Mouse (Mus musculus) liver, embryonic 16.5 days (tissue): ENCODE results near the gene Nlgn2. TPM values are rescaled to one million over a fixed set of nuclear protein-coding genes. Genes with fewer than 3 reads are reported as not detected.
A peak's percentile ranks its signal among the peaks of the same experiment; 100 is the strongest.

Experiments
- ATAC-seq: fragments of 200-750 bp; cut with Nextera tagmentation; 2 replicates; pipeline ENCODE4 v1.8.0; 2017; ENCODE audit warnings: low read depth, mild to moderate bottlenecking, moderate number of reproducible peaks, moderate library complexity
- H3K27ac ChIP-seq: fragments of 300-500 bp; sonication (generic); 2 replicates; pipeline ENCODE4 v1.5.1; 2014; ENCODE audit warnings: mild to moderate bottlenecking, low read length
- H3K27me3 ChIP-seq: fragments of 300-500 bp; sonication (generic); 2 replicates; pipeline ENCODE4 v1.6.1; 2014; ENCODE audit warnings: low read depth, low read length, mixed read lengths; ENCODE audit not compliant: control insufficient read depth, insufficient read depth
- H3K36me3 ChIP-seq: fragments of 300-500 bp; sonication (generic); 2 replicates; pipeline ENCODE4 v1.6.1; 2014; ENCODE audit warnings: mild to moderate bottlenecking; ENCODE audit not compliant: control insufficient read depth, insufficient read depth
- H3K4me1 ChIP-seq: fragments of 300-500 bp; sonication (generic); 2 replicates; pipeline ENCODE4 v1.6.1; 2014; ENCODE audit warnings: low read depth, low read length, mixed read lengths; ENCODE audit not compliant: control insufficient read depth
- H3K4me2 ChIP-seq: fragments of 300-500 bp; sonication (generic); 2 replicates; pipeline ENCODE4 v1.6.1; 2014; ENCODE audit warnings: low read depth, low read length, mixed read lengths
- H3K4me3 ChIP-seq: fragments of 300-500 bp; sonication (generic); 2 replicates; pipeline ENCODE4 v1.5.1; 2014; ENCODE audit warnings: low read depth, mild to moderate bottlenecking, low read length
- H3K9ac ChIP-seq: fragments of 300-500 bp; sonication (generic); 2 replicates; pipeline ENCODE4 v1.6.1; 2014; ENCODE audit warnings: low read depth, low read length
- H3K9me3 ChIP-seq: fragments of 300-500 bp; sonication (generic); replicated peaks from 2 replicates; pipeline ENCODE4 v1.6.1; 2016; ENCODE audit warnings: low read length; ENCODE audit not compliant: control insufficient read depth
- WGBS: fragments of 180-500 bp; shearing (Covaris S2); extraction: QIAGEN DNeasy Blood & Tissue Kit; methylation state at CpG from one replicate; pipeline ENCODE4 v1.1.7; 2014; ENCODE audit not compliant: insufficient replicate concordance; 5-methylcytosine and 5-hydroxymethylcytosine counted together
- polyA plus RNA-seq: library from polyadenylated mRNA; unstranded; fragments of >200 nt; fragmentation: Nextera tagmentation; extraction: Ambion mirVana; gene quantifications from 2 replicates; pipeline ENCODE4 v1.2.1, GENCODE M21; 2015

Nlgn2 gene
- polyA plus RNA-seq, 1 experiment from 2014 or later, result 0.66 TPM

DNA sequence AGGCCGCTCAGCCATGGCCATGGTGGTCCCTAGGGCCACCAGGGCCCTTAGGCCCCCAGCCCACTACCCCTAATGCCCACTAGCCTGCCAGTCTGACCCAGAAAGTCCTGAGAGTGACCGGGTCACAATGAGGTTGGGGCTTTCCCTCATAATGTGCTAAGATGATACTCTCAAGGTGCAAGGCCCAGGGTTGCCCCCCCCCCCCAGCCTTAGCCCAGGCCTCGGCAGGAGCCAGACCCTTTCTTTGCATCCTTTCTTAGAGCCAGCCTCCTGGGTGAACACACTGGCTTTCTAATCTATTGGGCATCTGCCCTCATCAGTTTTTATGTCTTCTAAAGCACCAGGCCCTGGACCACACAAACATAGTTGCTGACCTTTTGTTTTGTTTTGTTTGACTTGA, 15.5 kb downstream of the Nlgn2 start, which contains the start of gene Spem1:
TSS of gene Spem1 (minus strand) at position 101 of the 400 bp plus-strand sequence.
- Histone ChIP-seq H3K9ac (no peak within 1 kb of the TSS), H3K9me3 (no peaks in the 10 kb centered on the region), H3K4me3 (no peak within 1 kb of the TSS), H3K27me3 (no peaks in the 10 kb centered on the region), H3K36me3 (no peaks in the 10 kb centered on the region), H3K4me2 (no peak within 1 kb of the TSS), H3K4me1 (no peaks in the 10 kb centered on the region), H3K27ac (no peak within 1 kb of the TSS)
- no peak for ATAC-seq
- 66% methylated on average over 3 of the region's 3 CpGs for WGBS

DNA sequence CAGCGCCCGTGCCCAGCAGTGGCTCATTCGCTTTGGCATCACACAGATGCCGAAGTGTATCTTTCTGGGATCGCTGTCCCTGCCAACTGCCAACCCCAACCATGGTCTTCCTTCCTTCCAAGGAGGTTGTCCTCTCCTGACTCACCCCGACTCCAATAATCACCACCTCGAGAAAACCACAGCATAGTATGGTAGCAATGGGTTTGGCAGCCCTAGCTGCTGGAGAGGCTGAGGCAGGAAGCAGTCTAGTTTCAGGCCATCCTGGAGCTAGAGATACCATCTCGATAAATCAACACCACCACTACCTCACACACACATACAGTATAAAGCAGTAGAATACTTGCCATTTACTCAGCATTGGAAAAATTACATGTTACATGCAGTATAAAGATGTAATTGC, 18.7 kb downstream of the Nlgn2 start:
- no peak overlapping the region for H3K9ac ChIP-seq
- H3K36me3 ChIP-seq, result no peaks in the 10 kb centered on the region
- H3K4me2 ChIP-seq, result no peak overlapping the region
- H3K27ac ChIP-seq, result no peak overlapping the region
- no peaks in the 10 kb centered on the region for H3K27me3 ChIP-seq
- H3K4me1 ChIP-seq, result no peaks in the 10 kb centered on the region
- H3K4me3 ChIP-seq, result no peak overlapping the region
- ATAC-seq, result no peak
- 56% methylated on average over 8 of the region's 8 CpGs for WGBS
- H3K9me3 ChIP-seq, result no peaks in the 10 kb centered on the region

DNA sequence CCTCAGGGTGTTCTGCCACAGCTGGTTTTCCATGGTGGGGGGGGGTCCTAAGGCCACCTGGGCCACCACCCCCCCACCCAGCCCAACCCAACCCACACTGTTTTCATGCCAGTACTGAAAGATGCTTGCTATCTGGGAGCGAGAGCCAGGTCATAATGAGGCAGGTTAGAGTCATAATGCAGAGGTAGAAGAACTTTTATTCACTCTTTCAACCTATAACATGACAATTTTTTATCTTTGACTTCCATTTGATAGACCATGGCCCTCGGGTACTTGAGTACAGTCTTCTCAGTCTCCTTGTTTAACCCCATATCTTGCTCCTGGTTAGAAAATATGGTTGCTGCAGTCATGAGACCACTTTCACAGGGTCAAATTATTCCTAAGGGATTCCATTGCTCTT, 19.2 kb downstream of the Nlgn2 start, which contains the start of gene Spem2:
TSS of gene Spem2 (minus strand) at position 101 of the 400 bp plus-strand sequence.
- H3K4me2 ChIP-seq, result no peak within 1 kb of the TSS
- WGBS, result 58% methylated on average over 2 of the region's 2 CpGs
- no peaks in the 10 kb centered on the region for H3K9me3 ChIP-seq
- no peak for ATAC-seq
- H3K4me1 ChIP-seq, result no peaks in the 10 kb centered on the region
- no peak within 1 kb of the TSS for H3K27ac ChIP-seq
- no peak within 1 kb of the TSS for H3K4me3 ChIP-seq
- no peak within 1 kb of the TSS for H3K9ac ChIP-seq
- H3K27me3 ChIP-seq, result no peaks in the 10 kb centered on the region
- no peaks in the 10 kb centered on the region for H3K36me3 ChIP-seq

DNA sequence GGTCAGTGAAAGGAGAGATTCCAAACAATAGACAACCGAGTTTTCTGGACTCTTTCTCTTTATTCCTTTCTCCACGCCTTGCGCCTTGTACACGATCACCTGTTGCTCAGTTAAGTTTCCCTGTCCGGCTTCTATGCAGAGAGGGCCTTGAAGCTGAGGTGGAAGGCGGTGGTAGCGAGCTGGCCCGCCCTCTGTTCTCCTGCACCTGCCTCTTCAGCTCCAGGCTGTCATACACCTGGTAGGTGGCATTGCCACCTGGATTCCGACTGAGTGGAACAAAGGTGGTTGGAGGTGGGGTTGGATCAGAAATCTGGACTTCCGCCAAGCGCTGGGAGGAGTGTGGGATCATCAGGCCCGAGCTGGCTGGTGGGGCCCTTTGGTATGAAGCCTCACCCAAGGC, 21.1 kb downstream of the Nlgn2 start:
- Histone ChIP-seq H3K4me1 (no peaks in the 10 kb centered on the region), H3K36me3 (no peaks in the 10 kb centered on the region), H3K27ac (no peak overlapping the region), H3K4me2 (no peak overlapping the region), H3K27me3 (no peaks in the 10 kb centered on the region), H3K9ac (no peak overlapping the region), H3K9me3 (no peaks in the 10 kb centered on the region), H3K4me3 (no peak overlapping the region)
- WGBS, result 80% methylated on average over 12 of the region's 12 CpGs
- ATAC-seq, result no peak

DNA sequence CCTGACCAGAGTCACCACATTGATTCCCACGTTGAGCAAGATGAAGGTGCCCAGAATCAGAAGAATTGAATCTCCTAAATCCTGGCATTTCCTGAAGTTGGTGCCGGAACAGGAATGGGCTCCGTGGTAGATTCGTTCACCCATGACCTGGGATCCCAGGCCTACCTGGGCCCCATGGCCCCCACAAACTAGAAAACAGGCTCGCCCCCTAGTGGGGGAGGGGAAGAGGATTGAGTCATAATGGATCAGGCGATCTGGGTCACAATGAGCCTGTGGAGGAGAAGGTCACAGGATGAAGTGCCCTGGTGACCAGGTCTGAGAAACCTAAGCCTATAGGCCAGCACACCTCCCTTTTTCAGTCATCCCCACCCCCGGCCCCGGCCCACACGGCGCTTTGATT, 22.4 kb downstream of the Nlgn2 start, which contains the start of gene Gm39566:
TSS of gene Gm39566 (minus strand) at position 144 of the 400 bp plus-strand sequence.
- Histone ChIP-seq H3K4me1 (no peaks in the 10 kb centered on the region), H3K27ac (no peak within 1 kb of the TSS), H3K4me2 (no peak within 1 kb of the TSS), H3K9ac (no peak within 1 kb of the TSS), H3K4me3 (no peak within 1 kb of the TSS), H3K36me3 (no peaks in the 10 kb centered on the region), H3K9me3 (no peaks in the 10 kb centered on the region), H3K27me3 (no peaks in the 10 kb centered on the region)
- no peak for ATAC-seq
- 53% methylated on average over 10 of the region's 10 CpGs for WGBS

DNA sequence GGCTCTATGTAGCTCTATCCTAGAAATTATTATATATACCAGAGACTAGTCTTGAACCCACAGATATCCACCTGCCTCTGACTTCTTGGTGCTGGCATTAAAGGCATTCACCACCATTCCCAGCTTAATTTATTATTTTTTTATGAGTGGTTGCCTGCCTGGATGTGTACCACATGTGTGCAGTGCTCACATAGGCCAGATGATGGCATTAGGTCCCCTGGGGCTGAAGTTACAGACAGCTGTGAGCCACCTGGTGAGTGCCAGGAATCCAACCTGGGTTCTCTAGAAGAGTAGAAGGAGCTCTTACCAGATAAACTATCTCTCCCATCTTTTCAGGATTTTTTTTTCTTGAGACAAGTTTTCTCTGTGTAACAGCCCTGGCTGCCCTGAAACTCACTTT, 27.3 kb downstream of the Nlgn2 start:
- no peaks in the 10 kb centered on the region; the same call in 1 of the 2 replicates for H3K4me1 ChIP-seq
- peaks cover 15% of the 10 kb centered on the region for H3K27me3 ChIP-seq
- H3K4me3 ChIP-seq, result no peak overlapping the region
- no peaks in the 10 kb centered on the region for H3K9me3 ChIP-seq
- H3K4me2 ChIP-seq, result no peak overlapping the region
- H3K27ac ChIP-seq, result no peak overlapping the region
- H3K9ac ChIP-seq, result no peak overlapping the region
- ATAC-seq, result no peak
- no peaks in the 10 kb centered on the region for H3K36me3 ChIP-seq

DNA sequence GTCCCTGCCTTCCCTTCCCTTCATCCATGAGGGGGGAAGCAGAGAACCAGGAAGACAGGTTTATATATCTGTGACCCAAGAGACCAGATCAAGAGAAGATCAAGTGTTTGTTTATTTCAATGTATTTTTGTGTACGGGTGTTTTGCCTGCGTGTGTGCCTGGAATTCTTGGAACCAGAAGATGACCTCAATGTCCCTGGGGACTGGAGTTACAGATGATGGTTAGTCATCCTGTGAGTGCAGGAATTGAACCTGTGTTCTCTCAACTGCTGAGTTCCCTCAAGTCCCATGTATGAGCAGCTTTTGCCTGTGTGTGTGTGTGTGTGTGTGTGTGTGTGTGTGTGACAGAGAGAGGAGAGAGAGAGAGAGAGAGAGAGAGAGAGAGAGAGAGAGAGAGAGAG, 29.9 kb downstream of the Nlgn2 start:
- Histone ChIP-seq H3K27ac (no peak overlapping the region), H3K9ac (no peak overlapping the region), H3K27me3 (peaks cover 41% of the 10 kb centered on the region), H3K4me1 (peaks cover 24% of the 10 kb centered on the region), H3K4me2 (no peak overlapping the region), H3K36me3 (no peaks in the 10 kb centered on the region), H3K9me3 (no peaks in the 10 kb centered on the region), H3K4me3 (no peak overlapping the region)
- 73% methylated on average over 2 of the region's 2 CpGs for WGBS
- no peak for ATAC-seq

DNA sequence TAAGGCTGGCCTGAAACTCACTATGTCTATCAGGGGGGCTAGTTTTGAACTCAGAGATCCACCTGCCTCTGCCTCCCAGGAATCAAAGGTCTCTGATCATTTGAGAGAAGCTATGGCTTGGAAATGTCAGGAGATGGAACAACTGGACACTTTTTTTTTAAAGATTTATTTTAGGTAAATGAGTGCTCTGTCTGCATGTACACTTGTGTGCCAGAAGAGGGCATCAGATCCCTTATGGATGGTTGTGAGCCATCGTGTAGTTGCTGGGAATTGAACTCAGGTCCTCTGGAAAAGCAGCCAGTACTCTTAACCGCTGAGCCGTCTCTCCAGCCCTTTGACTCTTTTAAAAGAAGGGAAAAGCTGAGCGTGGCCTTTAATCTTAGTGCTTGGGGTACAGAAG, 31.2 kb downstream of the Nlgn2 start:
- Histone ChIP-seq H3K4me3 (no peak overlapping the region), H3K27ac (no peak overlapping the region), H3K27me3 (peaks cover 54% of the 10 kb centered on the region), H3K4me2 (no peak overlapping the region), H3K9me3 (no peaks in the 10 kb centered on the region), H3K36me3 (no peaks in the 10 kb centered on the region), H3K4me1 (peaks cover 29% of the 10 kb centered on the region), H3K9ac (no peak overlapping the region)
- 67% methylated on average over 4 of the region's 4 CpGs for WGBS
- no peak for ATAC-seq

DNA sequence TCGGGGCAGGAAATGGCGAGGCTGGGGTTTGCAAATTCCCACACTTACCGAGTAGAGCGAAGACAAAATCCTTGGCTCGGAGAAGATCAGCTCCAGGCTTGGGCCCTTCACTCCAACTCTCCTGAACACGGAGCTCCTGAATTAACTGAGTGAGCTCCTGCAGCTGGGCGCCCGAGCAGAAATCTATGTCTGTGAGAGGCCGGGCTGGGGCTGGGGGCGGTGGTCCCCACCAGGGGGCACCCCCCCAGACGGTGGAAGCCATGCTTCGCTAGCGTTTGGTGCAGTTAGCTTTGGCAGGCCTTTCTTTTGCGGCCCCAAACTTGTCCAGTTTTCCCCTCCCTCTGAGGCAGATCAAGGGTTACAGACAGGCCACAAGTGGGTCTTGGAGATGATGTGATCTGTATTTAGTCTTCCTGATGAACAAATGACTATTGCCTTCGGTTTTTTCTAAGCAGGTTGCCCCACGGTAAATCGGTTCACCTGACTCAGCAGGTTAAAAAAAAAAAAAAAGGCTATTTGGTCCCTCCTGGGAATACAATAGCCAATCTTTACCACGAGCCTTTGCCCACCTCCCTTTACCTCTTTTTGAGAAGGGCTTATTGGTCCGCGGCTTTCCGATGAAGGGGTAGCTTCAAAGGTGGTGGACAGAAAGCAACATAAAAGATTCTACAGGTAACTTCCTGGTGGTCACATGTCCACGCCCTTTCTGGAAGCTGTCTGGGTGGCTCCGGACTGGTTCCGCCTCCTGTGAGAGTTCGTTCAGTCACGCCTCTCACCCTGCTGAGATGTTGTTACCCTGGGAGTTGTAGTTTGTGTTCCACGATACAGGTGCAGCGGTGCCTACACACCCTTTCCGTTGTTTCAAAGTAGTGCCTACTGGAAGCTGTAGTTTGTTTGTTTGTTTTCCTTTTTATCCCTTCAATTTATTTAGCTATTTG, 32.3 kb downstream of the Nlgn2 start, which contains the start of gene Tmem102:
TSS of gene Tmem102 (minus strand) at position 653 of the 938 bp plus-strand sequence.
- WGBS, result 22% methylated on average over 29 of the region's 29 CpGs
- no peaks in the 10 kb centered on the region for H3K9me3 ChIP-seq
- ATAC-seq, result no peak
- no peaks in the 10 kb centered on the region for H3K36me3 ChIP-seq
- peak within 1 kb of the TSS; percentile 11; the same call in 1 of the 2 replicates for H3K4me3 ChIP-seq
- H3K27me3 ChIP-seq, result peaks cover 65% of the 10 kb centered on the region
- H3K27ac ChIP-seq, result no peak within 1 kb of the TSS
- no peak within 1 kb of the TSS for H3K9ac ChIP-seq
- H3K4me1 ChIP-seq, result peaks cover 37% of the 10 kb centered on the region
- peak within 1 kb of the TSS; percentile 78; the same call in 1 of the 2 replicates for H3K4me2 ChIP-seq
